Mouse (Mus musculus) Muller cell, postnatal 12 days (primary cell): ENCODE measurements around the gene Zfp131.
"Not testable (repeated sequence)": the region's sequence is repeated elsewhere in the genome, so short reads cannot be mapped to it uniquely, and the experiment has no call there.

Source experiments
- DNase-seq: peaks from one replicate; pipeline ENCODE4 v3.0.0-alpha.2; 2015; ENCODE audit errors: inconsistent ontology term

The Zfp131 gene

GRCm38 (mm10) chr13:119790761-119791579, at the start of gene Zfp131:
TSS of gene Zfp131 (minus strand) at chr13:119790889.
- DNase-seq, result peak; percentile 98

DNA sequence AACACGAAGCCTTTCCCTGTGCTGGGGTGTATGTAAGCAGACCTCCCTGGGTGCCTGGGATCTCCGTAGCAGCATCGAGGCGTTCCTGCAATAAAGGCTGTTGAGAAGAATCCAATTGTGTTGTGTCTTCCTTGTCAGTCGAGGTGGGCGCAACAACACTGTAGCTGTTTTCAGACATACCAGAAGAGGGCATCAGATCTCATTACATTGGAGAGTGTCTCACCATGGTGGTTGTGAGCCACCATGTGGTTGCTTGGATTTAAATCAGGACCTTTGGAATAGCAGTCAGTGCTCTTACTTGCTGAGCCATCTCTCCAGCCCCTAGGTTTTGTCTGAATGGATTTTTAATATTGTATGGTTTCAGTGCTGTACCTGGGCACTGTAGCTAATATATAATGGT, 49.3 kb upstream of the Zfp131 start:
- DNase-seq, result not testable (repeated sequence)

DNA sequence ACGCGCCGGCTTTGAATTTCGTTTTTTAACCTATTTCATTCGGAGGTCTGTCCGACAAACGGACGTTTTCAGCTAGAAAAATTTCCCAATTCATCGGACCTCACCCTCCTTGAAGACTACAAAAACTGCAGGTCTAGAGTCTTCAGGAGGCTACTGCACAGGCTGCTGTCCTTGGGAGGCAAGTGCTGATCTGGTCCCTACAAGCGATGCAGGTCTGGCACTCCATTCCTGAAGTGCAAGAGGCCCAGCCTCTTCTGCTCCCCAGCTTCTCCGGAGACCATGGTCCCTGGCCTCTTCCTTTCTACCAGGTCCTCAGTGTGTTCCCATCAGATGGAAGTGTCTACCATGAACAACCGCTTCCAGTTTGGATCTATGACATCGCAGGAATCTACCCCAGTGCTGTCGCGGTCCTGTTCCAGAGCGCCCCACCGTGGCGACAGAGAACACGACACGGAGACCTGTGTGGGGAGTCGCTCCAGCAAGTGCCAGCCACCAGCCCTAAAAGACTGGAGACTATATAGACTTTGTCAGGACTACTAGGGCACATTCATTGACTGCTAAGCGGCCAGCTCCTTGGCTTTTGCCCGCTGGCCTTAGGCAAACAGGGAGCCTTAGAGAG, 47.1 kb upstream of the Zfp131 start:
- peak; percentile 14 for DNase-seq

GRCm38 (mm10) chr13:119836324-119836811, 45.7 kb upstream of the Zfp131 start:
- DNase-seq, result peak; percentile 49

- peak; percentile 24 for DNase-seq
These were observed 44.8 kb upstream of the Zfp131 start, which contains the start of gene D13Ertd608e for GRCm38 (mm10) chr13:119835320-119836056. TSS of gene D13Ertd608e (plus strand) at chr13:119836006.

DNA sequence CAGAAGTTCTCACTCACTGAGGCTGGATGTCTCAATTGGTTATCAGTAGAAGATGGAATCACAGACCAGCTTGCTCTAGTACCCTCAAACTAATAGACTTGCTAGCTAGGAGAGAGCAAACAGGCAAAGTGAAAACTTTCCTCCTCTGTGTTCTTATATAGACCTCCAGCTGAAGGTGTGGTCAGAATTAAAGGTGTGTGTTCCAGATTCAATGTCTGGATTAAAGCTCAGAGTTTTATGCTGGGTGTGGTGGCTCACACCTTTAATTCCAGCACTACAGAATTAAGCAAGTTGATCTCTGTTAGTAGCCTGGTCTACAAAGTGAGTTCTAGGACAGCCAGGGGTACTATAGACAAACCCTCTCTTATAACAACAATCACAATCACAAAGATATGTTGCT, 39.4 kb upstream of the Zfp131 start, which contains the start of gene AF067063:
Gene AF067063 (minus strand): TSS at position 101 of the 400 bp plus-strand sequence.
- not testable (repeated sequence) for DNase-seq

GRCm38 (mm10) chr13:119817579-119818206, 27.0 kb upstream of the Zfp131 start:
- DNase-seq, result no peak

DNA sequence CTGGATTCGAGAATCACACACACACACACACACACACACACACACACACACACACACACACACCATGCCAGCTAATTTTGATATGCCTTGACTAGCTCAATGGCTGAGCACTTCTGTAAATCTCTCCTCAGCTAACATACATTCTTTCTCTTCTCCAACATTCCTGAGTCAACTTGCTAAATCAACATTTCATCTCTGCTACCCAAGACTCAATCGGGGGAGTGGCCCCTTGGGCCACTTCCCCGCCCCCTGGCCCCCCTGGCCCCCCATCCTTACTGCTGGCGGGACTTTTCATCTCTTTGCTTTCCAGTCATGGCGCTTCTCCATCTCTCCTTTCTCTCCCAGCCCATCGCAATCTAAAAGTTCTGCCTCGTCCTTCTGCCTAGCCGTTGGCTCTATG, 26.1 kb upstream of the Zfp131 start:
- DNase-seq, result no peak

DNA sequence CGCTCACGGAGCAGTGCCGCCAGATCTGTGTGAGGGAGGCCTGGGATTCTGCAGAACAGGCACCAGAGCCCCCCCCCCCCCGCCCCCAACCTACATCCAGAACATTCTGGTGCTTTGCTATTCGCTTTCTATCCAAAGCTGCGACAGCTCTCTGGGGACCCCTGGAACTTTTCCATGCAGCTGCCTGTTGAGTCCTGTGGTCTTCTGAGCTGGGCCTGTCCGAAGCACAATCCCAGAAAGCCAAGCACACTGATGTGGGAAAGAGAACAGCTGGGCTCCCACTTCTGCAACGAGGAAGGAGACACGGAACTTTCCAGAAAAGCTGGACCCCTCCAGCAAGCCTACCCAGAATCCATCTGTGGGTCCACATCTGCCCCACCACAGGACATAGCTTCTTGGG, 19.3 kb upstream of the Zfp131 start:
- no peak for DNase-seq

DNA sequence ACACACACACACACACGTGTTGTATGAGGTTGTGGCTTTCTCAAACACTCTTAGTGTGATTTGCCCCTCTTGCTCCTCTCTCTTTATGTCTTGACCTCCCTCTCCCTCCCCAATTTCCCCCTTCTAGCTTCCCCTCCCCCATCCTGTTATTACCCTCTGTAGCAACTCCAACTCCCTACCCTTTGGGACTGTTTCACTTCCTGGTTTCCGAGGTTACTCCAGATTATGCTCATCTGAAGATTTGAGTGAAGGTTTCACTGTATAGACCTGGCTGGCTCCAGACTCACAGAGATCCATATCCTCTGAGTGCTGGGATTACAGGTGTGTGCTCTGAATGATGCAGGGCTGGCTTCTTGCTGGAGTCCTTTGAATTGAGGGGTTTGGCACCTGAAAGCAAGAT, 18.2 kb upstream of the Zfp131 start:
- no peak for DNase-seq

DNA sequence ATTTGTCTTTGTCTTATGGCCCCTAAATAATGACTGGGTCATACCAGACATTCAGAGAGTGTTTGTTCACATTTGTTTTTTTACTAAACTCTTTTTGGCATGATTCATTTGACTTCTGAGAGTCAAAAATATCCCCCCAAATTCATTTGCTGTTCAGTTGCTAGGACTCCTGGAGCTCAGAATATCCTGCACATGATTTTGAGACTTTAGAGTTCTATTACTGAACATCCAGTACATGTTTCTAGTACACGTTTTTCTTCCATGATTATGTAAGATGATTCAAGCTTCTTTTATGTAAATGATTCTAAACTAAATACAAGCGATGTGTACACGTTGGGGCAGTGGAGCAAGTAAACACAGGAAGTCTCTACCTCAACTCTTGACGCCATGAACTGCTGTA, 7.0 kb upstream of the Zfp131 start:
- no peak for DNase-seq

DNA sequence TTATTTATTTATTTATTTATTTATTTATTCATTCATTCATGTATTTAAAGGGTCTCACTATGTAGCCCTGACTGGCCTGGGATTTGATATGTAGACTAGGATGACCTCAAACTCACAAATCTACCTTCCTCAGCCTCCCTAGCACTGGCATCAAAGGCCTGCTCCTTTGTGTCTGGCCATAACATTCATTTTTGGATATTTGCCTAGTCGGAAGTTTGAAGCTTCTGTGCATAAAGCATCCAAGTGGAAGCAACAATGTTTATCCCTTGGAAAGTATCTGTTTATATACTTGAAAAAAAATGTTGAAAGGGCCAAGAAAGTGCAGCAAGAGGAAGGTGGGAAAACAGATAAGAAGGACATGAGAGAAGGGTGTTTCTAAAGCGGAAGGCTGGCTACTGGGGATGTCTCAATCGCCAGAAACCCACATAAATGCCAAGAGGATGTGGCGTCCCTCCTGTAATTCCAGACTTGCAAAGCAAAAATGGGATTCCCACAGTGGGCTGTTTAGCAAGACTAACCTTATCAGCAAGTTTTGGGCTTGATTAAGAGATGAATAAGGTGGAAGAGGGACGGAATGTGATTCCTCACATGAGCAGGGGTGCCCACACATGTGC, 2.2 kb upstream of the Zfp131 start:
- DNase-seq, result no peak

GRCm38 (mm10) chr13:119791580-119792135, 969 bp upstream of the Zfp131 start:
- no peak for DNase-seq

DNA sequence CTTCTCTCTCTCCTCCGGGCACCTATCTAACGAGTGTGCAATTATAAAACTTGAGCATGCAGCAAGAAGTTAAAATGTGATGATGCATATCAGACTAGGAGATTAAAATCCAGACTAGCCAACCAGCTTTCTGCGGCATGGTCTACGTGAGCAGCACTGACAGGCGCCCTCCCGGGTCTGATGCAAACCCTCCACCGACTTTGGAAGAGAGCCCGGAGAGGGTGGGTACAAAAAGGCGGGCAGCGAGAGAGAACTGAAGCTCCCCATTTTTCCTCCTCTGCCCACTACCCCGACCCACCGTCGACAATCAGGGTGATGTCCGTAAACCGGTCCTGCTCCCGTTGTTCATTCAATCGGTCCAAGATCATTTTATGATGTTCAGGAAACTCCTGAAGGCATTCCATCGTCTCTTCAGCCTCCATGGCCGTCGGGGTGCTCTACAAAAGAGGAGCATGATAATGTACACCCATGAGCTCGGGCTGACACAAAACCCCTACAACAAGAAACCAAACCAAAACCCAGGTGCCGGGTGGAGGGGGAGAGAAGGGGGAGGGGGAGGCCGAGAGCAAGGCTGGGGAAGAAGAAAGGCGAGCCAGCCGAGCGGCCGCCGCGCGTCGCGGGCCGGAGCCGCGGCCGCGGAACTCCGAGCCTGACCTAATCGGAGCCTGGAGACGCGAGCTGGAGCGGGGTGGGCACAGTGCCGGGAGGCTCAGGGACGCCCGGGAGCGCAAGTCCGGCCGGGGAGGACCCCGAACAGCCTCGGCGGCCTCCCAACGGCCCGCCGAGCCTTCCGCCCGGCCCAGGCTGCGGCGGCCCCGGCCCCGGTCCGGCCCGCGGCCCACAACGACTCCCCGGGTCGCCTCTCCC, 605 bp downstream of the Zfp131 start:
- peak; percentile 79 for DNase-seq

GRCm38 (mm10) chr13:119783581-119783980, 7.1 kb downstream of the Zfp131 start:
- DNase-seq, result no peak

DNA sequence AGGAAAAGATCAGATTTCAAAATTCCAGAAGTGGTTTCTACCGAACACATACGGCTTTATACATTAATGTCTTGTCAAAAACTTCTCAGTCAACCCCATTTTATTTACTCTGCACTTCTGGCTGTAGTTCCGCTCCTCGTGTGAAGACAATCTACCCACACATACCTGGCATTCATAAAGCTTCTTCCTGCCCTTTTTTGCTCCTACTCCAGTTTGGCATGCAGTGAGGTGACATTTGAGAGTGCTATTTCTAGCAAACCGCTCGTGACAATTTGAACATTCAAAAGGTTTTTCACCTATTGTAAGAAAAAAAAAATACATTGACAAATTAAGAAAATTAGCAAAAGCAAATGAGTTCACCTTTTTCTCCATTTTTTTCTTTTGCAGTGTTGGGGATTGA, 22.1 kb downstream of the Zfp131 start:
- DNase-seq, result no peak

GRCm38 (mm10) chr13:119766480-119766879, 24.2 kb downstream of the Zfp131 start:
- DNase-seq, result no peak

- DNase-seq, result peak; percentile 29
These were observed 33.9 kb downstream of the Zfp131 start for GRCm38 (mm10) chr13:119756831-119757230.

DNA sequence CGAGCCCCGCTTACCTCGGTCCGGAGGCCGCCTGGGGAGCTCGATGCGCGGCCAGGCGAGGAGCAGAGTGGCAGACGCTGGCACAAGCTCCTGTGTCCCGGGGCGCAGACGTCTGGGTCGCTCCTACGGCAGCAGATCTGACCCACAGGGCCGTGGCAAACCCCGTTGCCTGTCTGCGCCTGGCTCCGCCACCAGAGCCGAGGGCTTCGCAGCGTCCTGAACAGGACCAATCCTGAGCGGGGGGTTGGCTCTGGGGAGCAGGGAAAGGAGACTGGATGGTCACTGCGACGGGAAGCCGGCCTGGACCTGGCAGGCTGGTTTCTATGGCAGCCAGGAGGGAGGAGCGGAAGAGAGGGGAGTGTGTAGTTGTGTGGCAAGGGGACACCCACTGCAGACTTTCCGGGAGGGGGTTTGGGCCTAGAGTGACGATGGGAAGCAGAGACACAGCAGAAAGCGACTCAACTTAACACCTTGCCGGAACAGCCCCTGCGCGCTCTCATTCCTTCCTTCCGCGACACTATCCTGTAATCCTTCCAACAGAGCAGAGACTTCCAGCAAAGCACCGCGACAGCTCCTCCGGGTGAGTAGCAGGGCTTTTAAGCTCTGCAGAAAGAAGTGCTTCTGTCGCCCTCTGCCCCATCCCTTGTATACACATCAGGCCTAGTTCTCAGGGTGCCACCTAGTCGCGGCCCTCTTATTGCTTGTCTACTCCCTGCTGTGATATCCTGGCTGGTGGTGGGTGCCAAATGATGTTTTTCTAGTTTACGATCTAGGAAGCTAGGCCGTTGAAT, 34.8 kb downstream of the Zfp131 start, which contains the start of gene Nim1k:
Gene Nim1k (minus strand): TSS at position 202 of the 791 bp plus-strand sequence.
- DNase-seq, result peak; percentile 97
